Mouse (Mus musculus): ENCODE results near the gene Msmp.

The Msmp gene

GRCm38 (mm10) chr4:43593453-43593852, 9.2 kb upstream of the Msmp start:
- DNase-seq = peak; percentile 24

DNA sequence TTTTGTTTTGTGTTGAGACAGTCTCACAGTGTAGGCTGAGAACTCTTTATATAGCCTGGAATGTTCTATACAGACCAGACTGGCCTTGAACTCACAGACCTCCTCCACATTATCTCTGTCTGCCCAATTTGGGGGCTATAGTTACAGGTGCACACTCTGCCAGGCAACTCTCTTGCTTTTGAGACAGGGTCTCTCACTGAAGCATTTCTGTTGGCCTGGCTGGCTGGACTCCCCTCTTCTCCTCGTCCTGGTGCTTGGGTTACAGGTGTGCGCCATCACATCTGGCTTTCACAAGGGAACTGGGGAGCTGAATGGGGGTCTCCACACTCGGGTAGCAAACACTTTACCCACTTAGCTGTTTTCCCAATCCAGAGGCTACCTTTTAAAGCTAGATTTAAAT, 7.7 kb upstream of the Msmp start:
- DNase-seq = no peak

DNA sequence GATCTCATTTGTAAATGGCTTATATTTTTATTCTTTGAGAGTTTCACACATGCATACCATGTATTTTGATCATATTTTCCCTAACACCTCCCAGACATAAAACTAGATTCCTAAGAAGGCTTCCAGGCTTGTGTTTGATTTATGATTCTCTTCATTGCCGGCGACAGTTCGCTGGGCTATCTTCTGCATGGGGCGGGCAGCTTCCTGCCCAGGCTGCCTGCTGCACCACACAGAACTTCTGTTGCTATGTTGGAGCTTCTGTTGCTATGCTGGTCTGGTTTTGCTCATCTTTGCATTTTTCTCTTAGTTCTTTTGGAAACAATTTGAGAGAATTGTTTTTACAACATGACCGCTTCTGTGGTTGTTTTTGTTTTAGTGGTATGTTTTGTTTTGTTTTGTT, 7.2 kb upstream of the Msmp start:
- no peak for DNase-seq

GRCm38 (mm10) chr4:43587681-43588080, 3.4 kb upstream of the Msmp start:
- DNase-seq = no peak

GRCm38 (mm10) chr4:43586411-43586810, 2.1 kb upstream of the Msmp start:
- no peak for DNase-seq

DNA sequence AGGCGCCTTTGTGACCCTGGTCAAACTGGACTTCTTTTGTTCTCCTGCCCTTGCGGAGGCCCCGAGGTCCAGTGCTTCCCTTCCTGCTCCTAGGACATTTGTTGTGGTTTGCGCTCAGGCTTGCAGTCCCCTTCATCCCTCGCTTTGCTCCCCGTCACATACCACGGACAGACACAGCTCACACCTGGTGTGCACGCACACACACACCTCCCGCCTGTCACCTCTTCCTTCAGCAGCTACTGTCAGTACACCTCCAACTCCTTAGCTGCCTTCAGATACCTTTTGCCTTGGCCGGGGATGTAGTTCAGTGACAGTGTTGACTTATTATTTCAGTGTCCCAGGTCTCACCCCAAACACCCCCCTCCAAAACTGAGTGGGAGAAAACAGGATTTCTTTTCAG, 1.4 kb upstream of the Msmp start:
- DNase-seq = no peak

- DNase-seq = no peak
Observed at GRCm38 (mm10) chr4:43583421-43583820, 873 bp downstream of the Msmp start.

DNA sequence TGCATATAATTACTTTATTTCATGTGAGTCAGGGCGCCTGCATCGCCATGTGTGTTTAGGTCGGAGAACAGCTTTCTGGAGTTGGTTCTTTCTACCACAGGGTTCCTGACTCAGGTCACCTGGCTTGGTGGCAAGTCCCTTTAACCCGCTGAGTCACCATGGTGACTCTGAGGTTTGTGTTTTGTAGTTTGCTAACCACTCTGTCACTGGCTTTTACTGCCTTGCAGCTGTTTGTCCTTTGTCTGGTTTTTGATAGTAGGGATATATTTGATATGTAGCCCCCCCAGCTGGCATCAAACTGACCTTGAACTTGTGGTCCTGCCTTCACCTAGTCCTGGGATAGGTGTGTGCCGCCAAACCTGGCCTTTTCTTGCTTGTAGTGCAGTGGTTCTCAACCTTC, 2.1 kb downstream of the Msmp start:
- DNase-seq = no peak

DNA sequence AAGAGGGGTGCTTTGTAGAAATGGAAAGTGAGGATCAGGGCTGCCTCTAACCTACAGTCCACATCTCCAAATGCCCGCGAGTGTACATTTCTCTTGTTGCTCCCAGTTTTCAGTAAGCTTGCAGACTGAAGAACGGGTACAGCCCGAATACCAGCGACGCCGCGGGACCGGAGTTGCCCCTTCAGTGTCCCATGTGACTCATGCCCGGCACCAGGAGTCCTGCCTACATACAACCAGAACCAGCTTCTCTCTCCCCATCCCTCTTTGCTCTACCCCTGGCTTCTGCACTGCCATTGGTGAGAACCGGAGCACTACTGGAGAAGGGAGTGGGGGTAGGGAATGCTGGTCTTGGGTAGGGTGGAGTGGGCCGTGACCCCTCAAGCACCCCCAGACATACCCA, 2.9 kb downstream of the Msmp start:
- no peak for DNase-seq

GRCm38 (mm10) chr4:43580721-43581120, 3.6 kb downstream of the Msmp start:
- no peak for DNase-seq

DNA sequence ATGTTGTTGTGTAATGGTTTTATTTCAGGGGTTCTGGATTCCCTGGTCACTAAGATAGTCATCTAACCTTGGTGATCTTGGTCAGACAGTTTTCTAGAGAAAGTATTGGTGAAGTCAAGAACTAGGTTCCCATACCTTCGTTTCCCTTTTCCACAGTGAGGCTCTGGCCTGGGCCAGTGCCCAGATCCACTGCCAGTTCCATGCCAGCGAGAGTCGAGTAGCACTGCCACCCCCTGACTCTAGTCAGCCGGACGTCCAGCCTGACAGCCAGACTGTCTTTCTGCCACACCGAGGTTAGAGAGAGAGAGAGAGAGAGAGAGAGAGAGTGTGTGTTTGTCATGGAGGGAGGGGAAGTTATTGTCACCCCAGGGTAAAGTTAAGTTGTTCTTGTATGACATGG, 4.6 kb downstream of the Msmp start:
- no peak for DNase-seq

GRCm38 (mm10) chr4:43579256-43579655, 5.0 kb downstream of the Msmp start:
- no peak for DNase-seq

DNA sequence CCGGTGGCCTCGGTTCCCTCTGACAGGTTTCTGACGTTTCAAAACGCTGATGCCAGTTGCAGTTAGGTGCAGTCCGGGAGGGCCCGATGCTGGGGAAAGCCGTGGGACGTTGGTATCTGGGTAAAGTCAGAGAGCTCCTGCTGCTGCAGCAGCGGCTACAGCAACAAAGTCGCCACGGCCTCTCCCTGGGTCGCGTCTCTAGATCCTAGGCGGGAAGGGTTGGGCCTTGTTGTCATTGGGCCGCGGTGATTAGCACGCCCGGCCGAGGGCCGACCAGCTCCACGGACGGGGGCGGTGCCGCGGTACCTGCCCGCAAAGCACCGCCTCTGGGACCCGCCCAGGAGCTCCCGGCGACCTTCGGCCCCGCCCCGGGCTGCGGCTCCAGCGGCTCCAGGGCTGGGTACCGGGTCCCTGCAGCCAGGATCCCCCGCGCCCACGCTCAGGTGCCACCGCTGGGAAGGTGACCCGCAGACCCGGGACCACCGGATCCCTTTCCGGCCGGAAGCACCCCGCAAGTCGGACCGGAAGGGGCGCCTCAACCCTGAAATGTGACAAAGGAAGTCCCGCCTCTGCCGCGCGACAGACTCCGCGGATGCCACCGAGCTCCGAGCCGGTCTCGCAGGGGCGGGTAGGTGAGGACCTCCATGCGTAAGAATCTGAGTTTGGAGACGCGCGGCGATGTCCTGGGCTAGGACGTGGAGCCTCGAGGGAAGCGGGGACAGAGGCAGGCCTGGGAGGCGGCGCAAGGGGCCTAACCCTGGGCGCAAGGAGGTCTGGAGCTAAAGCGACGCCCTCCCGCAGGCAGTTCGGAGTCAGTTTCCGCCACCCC, 5.7 kb downstream of the Msmp start, which contains the start of the genes Rgp1 and Gba2:
Rgp1 (plus strand) TSS at position 340 of the 829 bp plus-strand sequence.
Gba2 (minus strand) TSS at position 498 of the 829 bp plus-strand sequence.
- peak; percentile 92 for DNase-seq

- no peak for DNase-seq
Observed at GRCm38 (mm10) chr4:43577237-43577881, 6.9 kb downstream of the Msmp start.

DNA sequence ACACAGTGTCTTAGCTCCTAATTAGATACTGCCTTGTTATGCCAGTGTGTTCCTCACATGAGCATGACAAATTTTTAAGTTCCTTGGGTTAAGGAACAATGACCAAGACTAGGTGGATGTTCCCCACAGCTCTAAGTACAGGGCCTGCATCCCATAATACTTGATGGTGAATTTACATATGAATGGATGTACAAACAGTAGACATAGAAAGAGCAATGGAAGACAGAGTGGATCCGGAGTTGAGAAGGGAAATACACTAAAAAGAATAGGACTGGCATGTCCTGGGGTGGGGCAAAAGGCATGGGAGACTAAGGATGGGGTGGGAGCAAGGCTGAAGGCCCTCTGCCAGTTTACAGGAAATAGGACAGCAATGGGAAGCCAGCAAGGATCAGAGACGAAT, 8.9 kb downstream of the Msmp start:
- no peak for DNase-seq

DNA sequence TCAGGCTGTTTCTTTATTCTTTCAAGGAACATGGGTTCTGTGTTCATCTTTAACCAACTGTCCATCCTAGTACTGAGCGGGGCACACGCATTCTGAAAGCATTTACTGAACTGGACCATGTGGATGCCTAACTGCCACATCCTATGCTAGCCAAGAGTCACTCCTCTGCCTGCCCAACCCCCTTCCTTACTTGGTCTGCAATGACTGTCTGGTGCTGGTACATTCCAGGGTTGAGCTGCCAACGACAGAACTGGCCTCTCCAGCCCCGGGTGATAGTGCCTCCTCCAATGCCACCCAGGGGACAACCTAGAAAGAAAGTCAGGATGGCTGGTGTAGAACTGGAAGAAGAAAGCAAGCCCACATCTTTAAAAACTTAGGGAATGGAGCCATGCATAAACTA, 10.7 kb downstream of the Msmp start:
- no peak for DNase-seq

GRCm38 (mm10) chr4:43571395-43572045, 12.8 kb downstream of the Msmp start:
- DNase-seq = no peak

DNA sequence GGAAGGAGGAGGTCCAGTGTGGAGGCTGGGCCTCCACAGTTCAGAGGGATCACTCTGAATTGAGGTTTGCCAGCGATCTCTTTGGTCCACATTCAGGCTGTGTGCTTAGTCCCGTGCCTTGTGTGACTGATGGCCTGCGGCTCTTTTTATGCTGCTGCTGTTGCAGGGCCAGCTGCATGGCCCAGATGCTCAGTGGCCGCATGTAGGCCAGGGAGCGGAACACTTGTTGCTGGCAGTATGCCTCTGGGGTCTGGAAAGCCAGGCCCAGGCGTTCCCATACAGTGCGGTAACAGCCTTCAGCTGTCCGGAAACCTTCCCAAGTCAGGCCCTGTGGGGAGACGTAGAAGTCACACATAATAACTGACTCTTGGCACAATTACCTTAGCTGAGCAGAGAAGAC, 17.2 kb downstream of the Msmp start:
- no peak for DNase-seq

DNA sequence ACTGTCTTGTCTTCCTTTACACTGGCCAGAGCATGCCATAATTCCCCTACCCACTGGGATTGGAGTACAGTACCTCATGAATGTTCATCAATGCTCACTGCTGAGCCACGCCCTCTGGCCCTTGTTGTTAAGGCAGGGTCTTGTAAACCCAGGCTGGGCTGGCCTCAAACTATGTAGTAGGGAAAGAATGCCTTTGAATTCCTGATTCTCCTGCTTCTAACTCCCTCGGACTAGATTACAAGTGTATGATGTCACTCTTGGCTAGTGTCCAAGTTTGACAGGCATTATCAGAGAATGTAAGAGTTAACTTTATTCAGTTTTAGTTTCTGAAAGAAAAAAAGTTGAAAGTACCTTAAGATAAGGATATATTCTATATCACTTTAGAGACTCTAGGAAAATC, 20.1 kb downstream of the Msmp start:
- DNase-seq = no peak

DNA sequence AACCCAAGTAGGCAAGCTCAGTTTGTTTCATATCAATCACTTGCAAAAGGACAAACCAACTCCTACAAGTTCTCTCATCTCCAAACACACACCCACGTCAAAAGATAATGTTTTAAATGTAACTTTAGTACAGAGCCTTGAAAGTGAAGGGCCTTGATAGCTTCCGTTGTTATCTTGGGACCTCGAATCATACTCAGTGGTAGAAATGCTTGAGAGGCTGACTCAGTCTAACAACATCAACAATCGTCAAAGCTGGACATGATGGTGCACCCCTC, 20.8 kb downstream of the Msmp start:
- no peak for DNase-seq

- no peak for DNase-seq
Observed at GRCm38 (mm10) chr4:43562769-43563600, 21.3 kb downstream of the Msmp start.

DNA sequence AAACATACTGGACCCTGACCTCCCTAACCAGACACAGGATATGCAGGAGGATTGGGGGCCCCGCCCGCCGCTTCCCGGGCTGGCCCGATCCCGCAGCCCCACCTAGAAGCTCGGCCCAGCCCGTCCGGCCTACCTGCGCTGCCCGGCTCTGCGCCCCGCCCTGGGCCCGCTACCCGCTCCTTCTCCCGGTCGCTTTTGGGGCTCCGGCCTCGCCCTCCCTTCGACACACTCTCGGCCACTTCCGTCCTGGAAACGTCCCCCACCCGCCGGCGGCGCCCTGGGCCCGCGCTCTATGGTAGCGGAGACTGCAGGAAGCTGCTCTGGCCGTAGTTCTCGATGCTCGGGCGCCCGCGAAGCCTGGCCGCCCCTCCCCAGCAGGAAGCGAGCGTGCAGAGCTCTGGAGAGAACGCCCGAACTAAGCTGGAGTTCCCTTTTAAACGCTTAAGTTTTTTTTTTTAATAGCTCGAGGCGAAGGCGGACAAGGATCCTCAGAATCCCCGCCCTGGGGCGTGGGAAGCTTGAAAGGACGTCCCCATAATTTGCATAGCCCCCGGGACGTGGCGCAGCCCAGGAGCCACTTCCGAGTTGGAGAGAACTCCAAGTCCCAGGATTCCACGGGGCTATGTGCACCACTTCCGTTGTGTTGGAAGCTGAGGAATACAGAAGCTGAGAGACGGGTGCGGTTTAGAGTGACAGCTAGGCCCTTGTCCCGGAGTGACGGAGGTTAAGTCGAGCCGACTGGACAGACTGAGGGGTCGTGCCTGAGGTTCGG, 22.1 kb downstream of the Msmp start, which contains the start of the genes Creb3 and Tln1:
Creb3 (plus strand) TSS at position 336 of the 772 bp plus-strand sequence.
Tln1 (minus strand) TSS at position 695 of the 772 bp plus-strand sequence.
- peak; percentile 98 for DNase-seq

Data from embryo, embryonic 11 days (tissue).